Mouse (Mus musculus) liver, embryonic 14 days (tissue): ENCODE measurements around the gene Tmem126a. TPM values are rescaled to one million over a fixed set of nuclear protein-coding genes. Genes with fewer than 3 reads are reported as not detected.

ENCODE experiments used
- polyA plus RNA-seq: library from polyadenylated mRNA; depleted of rRNA; stranded (reverse); fragments of >200 nt; gene quantifications from 2 replicates; pipeline ENCODE4 v1.2.3, GENCODE M21; 2012; rRNA removed

Tmem126a gene
- 17.1 and 20.3 TPM in 2 replicates for polyA plus RNA-seq

DNA sequence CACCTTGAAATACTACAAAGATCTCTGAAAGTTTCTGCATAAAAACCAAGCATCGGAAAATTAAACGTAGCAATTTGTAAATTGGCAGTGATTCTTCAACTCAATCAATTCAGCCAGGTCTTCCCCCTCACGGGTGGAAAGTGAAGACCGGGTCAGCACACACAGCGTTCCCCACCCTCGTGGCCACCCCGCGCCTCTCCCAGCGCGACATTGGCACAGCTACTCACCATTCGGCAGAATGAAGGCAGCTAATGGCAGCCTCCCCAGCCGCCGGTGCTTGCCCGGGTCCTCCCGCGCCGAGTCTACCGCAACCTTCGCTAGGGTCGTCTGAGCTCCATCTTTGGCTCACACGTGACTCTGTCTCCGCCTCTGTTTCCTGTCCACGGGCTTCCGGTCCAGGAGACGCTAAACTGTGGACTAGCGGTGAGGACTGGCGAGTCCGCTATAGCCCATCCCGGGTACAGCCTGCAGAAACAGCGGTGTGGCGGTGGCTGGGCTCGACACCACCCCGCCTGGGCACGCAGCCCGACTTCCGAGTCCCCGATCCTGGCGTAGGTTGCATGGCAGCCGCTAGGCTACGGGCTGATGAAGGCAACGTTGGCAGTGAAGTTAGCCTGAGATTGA is at the start of gene Tmem126a:
TSS of gene Tmem126a (minus strand) at position 385 of the 624 bp plus-strand sequence.

DNA sequence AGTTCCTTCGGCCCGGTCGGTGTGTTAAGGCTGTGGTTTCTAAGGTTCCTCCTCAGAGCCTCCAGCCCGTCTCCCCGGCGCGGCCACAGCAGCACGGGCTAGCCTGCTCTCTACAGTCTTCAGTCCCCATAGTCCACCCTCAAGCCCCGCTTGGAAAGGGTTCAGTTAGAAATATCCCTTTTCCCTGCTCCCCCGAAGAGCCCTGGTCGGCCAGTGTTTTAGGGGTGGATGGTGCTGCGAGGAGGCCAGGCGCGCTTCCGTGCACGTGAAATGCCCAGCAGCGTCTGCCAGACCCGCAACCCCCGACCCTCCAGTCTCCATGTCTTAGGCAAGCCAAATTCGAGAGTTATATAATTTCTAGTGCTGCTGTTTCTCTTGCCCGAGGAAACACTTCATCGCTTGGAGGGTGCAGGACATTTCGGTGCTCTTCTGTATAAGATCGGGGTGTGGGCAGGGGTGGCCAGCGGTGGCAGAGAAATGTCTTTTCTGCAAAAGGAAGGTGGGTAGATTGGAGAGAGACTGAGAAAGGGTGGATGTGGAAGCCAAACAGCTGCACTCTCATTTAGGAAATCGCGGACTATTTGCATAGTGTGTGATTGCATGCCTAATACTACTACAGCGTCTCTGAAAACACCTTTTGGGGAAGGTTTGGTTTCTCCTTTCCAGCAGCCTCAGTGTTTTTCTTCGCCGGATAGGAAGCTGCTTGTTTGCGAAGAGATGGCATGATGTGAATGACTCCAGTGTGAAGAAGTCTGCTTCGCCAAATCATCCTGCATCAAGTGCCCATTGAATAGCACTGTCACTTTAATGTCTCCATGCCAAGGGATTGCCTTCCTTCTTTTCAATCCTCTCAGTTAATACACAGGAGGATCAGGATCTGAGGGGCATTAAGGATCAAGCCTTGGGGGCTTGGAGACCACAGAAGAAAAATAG is 19.6 kb upstream of the Tmem126a start, which contains the start of gene Dlg2:
TSS of gene Dlg2 (plus strand) at position 360 of the 933 bp plus-strand sequence.

DNA sequence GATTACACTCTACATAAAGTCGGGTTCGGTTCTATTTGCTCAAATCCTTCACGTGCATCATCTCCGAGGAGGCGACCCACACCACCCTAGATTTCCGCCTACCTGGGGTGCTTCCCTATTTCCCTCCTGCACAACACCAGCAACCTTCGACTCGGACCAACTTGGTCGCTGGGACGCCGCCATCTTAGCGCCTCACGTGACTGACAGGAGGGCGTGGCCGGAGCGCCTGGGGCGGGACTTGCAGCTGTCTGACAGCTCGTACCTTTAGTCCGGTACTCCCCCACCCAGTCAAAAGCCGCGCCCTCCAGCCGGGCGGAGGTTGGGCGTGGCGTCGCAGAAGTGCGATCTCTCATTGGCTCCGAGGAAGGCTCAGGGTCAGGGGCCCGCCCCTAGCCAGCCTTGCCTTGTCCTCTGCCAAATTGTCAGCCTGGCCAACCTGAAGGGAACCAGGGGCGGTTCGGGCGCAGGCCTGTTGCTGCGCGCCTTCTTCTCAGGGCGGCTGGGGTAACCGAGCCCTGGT is 18.8 kb upstream of the Tmem126a start, which contains the start of gene Tmem126b:
TSS of gene Tmem126b (minus strand) at position 209 of the 520 bp plus-strand sequence.

DNA sequence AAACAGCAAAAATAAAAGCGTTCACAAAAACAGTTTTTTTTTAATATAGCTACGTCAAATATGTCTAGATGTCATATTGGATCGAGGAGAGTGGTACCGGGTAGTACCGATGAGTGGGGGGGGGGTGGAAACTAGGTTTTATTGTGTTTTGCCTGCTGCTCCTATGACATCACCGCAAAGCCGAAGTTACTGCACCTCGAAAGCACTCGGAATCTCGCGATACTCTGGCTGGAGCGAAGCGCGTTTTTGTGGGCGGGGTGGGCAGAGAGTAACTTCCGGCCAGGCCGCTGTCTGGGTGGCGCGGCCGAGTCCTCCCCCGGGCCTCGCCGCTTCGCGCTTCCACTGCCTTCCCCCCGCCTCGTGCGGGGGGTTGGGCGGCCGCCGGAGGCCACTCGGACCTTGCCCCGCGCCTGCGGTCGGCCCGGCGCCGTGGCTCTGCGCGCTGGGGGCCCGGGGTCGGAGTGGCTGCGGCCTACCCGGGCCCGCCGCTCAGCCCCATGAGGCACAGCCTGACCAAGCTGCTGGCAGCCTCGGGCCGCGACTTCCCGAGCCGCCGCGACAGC is 14.4 kb downstream of the Tmem126a start, which contains the start of gene Crebzf:
TSS of gene Crebzf (plus strand) at position 212 of the 563 bp plus-strand sequence.

DNA sequence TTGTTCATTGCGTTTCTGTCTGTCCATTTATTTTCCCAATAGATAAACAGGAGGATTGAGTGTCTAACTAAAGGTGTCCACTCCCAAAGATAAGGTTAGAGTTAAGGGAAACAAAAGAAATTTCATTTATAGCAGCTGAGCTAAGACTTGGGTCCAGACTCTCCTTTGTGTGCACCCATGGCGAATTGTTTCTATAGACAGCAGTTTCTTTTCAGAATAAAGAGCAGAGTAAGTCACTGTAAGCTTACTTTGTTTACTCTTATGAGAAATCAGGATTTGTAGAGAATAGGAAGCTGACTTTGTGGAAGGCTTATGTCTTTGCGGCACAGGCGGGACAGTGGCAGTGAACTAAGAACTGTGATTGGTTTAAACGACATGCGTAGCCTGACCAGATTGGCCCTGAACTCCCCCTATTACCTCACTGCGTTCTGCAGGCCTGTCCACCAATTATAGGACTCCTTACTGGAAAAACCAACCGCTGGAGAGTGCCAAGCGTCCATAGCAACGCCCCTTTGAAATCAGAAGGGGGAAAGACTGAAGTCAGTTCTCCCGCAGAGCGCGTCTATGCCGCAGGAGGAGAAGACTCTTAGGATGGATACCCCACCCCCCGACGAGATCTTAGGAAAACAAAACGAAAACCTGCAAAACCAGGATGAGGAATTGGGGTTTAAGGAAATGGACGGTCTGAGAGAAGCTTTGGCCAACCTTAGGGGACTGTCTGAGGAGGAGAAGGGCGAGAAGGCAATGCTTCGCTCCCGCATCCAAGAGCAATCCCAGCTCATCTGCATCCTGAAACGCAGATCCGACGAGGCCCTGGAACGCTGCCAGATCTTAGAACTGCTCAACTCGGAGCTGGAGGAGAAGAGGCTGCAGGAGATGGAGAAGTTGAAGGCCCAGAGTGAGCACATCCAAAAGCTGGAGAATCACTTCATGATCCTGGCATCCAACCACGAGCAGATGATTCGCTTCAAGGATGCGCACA is 30.7 kb downstream of the Tmem126a start, which contains the start of gene Ccdc89:
TSS of gene Ccdc89 (plus strand) at position 558 of the 982 bp plus-strand sequence.

Other genes starting within 250 kb of the Tmem126a start
- gene Ccdc83, start 191.5 kb downstream of the Tmem126a start, polyA plus RNA-seq: not detected in 2 replicates
- 0.63 and 0.94 TPM in 2 replicates for gene Sytl2, start 155.0 kb downstream of the Tmem126a start, polyA plus RNA-seq
- 0.08 and 0.10 TPM in 2 replicates for gene Ccdc89, start 30.7 kb downstream of the Tmem126a start, polyA plus RNA-seq
- gene Crebzf, start 14.5 kb downstream of the Tmem126a start, polyA plus RNA-seq: 36.7 and 40.2 TPM in 2 replicates
- 6.7 TPM in 2 replicates for gene Tmem126b, start 18.8 kb upstream of the Tmem126a start, polyA plus RNA-seq
- 0.36 and 0.41 TPM in 2 replicates for gene Dlg2, start 19.4 kb upstream of the Tmem126a start, polyA plus RNA-seq